Mouse (Mus musculus): ENCODE results near the gene Gm4985. TPM values are rescaled to one million over a fixed set of nuclear protein-coding genes. Genes with fewer than 3 reads are reported as not detected.
"Not testable (repeated sequence)": the region's sequence is repeated elsewhere in the genome, so short reads cannot be mapped to it uniquely, and the experiment has no call there.

Gene Gm4985
- polyA plus RNA-seq (2014; fragmentation: Nextera tagmentation; extraction: Ambion mirVana), result not detected in 2 replicates

DNA sequence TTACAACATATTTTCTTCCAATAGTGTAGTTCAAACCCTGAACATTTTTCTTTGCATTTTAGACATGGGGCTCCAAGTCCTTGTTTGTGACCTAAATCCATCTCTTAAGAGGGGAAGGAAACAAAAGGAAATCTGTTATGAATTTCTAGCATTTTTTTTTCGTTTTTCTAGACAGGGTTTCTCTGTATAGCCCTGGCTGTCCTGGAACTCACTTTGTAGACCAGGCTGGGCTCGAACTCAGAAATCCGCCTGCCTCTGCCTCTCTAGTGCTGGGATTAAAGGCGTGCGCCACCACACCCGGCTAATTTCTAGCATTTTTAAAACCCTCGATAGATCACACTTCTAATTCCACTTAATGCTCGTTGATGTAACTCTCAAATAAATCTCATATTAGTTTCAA is at the start of gene Gm4985:
TSS of gene Gm4985 (minus strand) at position 101 of the 400 bp plus-strand sequence.
- not testable (repeated sequence) for H3K4me3 ChIP-seq (ENCODE audit: low read depth, low read length); H3K36me3 ChIP-seq (ENCODE audit: insufficient read depth); ATAC-seq (ENCODE audit: insufficient read depth); H3K9me3 ChIP-seq (ENCODE audit: low read depth, low read length); H3K9ac ChIP-seq; H3K27me3 ChIP-seq (ENCODE audit: insufficient read depth, low read length); DNase-seq; H3K4me2 ChIP-seq; H3K27ac ChIP-seq (ENCODE audit: low read depth); H3K4me1 ChIP-seq (ENCODE audit: insufficient read depth)
- 76% methylated on average over 8 of the region's 8 CpGs for WGBS

GRCm38 (mm10) chrX:23954161-23954560 is 4.6 kb downstream of the Gm4985 start:
- Histone ChIP-seq H3K27me3 (ENCODE audit: insufficient read depth, low read length) (no peaks in the 10 kb centered on the region), H3K27ac (ENCODE audit: low read depth) (no peak overlapping the region), H3K36me3 (ENCODE audit: insufficient read depth) (no peaks in the 10 kb centered on the region), H3K4me1 (ENCODE audit: insufficient read depth) (no peaks in the 10 kb centered on the region), H3K9me3 (ENCODE audit: low read depth, low read length) (no peaks in the 10 kb centered on the region), H3K4me3 (ENCODE audit: low read depth, low read length) (no peak overlapping the region), H3K9ac (no peak overlapping the region), H3K4me2 (no peak overlapping the region)
- 84% methylated on average over 2 of the region's 2 CpGs for WGBS
- no peak for TF ChIP-seq CTCF (IDR thresholded peaks at IDR 0.05; ENCODE audit: low read depth)
- DNase-seq (no peak), ATAC-seq (ENCODE audit: insufficient read depth) (no peak)

Small RNA genes lying within 50 kb of the gene (microRNA-seq; reads per million reads assigned to microRNA genes)
- not detected for gene Gm25299 (ENCODE audit: borderline number of aligned reads)

Other genes with a start within 250 kb of the Gm4985 start
- not detected in 2 replicates for gene Gm4907, start 76.4 kb downstream of the Gm4985 start, polyA plus RNA-seq (2014; fragmentation: Nextera tagmentation; extraction: Ambion mirVana)

Data from lung, embryonic 14.5 days (tissue).